Mouse (Mus musculus) MEL (cell line): Measurements from ENCODE around the gene Tdrd7. TPM values are rescaled to one million over a fixed set of nuclear protein-coding genes. Genes with fewer than 3 reads are reported as not detected.
A peak's percentile ranks its signal among the peaks of the same experiment; 100 is the strongest.

ENCODE experiments used
- DNase-seq: peaks from one replicate; pipeline ENCODE4 v3.0.0; 2011; ENCODE audit warnings: low read depth, low spot score
- H3K27ac ChIP-seq: 2 replicates; pipeline ENCODE4 v1.5.1; 2012; ENCODE audit warnings: low read depth, mild to moderate bottlenecking, control low read depth, low read length, moderate library complexity; ENCODE audit not compliant: control insufficient read depth
- H3K27me3 ChIP-seq, 2 experiments: fragments of 150-350 bp in 1 of 2; sonication (generic) in 1 of 2; 2 replicates each; pipeline ENCODE4 v1.6.1; 2012; ENCODE audit warnings: low read length in 2 of 2, mild to moderate bottlenecking in 2 of 2, improper control_type of control experiment in 1 of 2, moderate library complexity in 1 of 2; ENCODE audit not compliant: insufficient read depth in 2 of 2, control insufficient read depth in 1 of 2
- H3K36me3 ChIP-seq, 2 experiments: 2 replicates each; pipeline ENCODE4 v1.6.1; 2012 to 2014; ENCODE audit warnings: low read length in 2 of 2, improper control_type of control experiment in 1 of 2, inconsistent platforms in 1 of 2, mild to moderate bottlenecking in 1 of 2; ENCODE audit not compliant: insufficient read depth in 2 of 2, control insufficient read depth in 1 of 2
- H3K4me1 ChIP-seq, 2 experiments: fragments of 150-350 bp in 1 of 2; sonication (generic) in 1 of 2; 2 replicates each; pipeline ENCODE4 v1.6.1; 2012; ENCODE audit warnings: low read length in 2 of 2, improper control_type of control experiment in 1 of 2, mild to moderate bottlenecking in 1 of 2; ENCODE audit not compliant: insufficient read depth in 2 of 2, control insufficient read depth in 1 of 2
- H3K4me3 ChIP-seq, 2 experiments: fragments of 150-350 bp in 1 of 2; sonication (generic) in 1 of 2; 2 replicates each; pipeline ENCODE4 v1.5.1; 2012; ENCODE audit warnings: low read depth in 2 of 2, low read length in 2 of 2, mild to moderate bottlenecking in 2 of 2, moderate library complexity in 2 of 2, control low read depth in 1 of 2, improper control_type of control experiment in 1 of 2; ENCODE audit not compliant: control insufficient read depth in 1 of 2, insufficient read depth in 1 of 2
- H3K79me2 ChIP-seq: 2 replicates; pipeline ENCODE4 v1.6.1; 2012; ENCODE audit warnings: mild to moderate bottlenecking, low read length, moderate library complexity; ENCODE audit not compliant: control insufficient read depth, poor library complexity, insufficient read depth
- H3K9ac ChIP-seq: 2 replicates; pipeline ENCODE4 v1.6.1; 2012; ENCODE audit warnings: low read depth, mild to moderate bottlenecking, control low read depth, low read length, moderate library complexity; ENCODE audit not compliant: control insufficient read depth, poor library complexity, severe bottlenecking
- H3K9me3 ChIP-seq: fragments of 150-350 bp; sonication (generic); replicated peaks from 2 replicates; pipeline ENCODE4 v1.6.1; 2012; ENCODE audit warnings: mild to moderate bottlenecking, low read length, improper control_type of control experiment, moderate library complexity; ENCODE audit not compliant: insufficient read depth
- BHLHE40 ChIP-seq: IDR thresholded peaks from 2 replicates; pipeline ENCODE4 v1.6.1; 2012; ENCODE audit warnings: low read depth, mild to moderate bottlenecking, inconsistent platforms, low read length, improper control_type of control experiment, borderline replicate concordance
- CHD1 ChIP-seq: IDR thresholded peaks from 2 replicates; pipeline ENCODE4 v1.6.1; 2012; ENCODE audit warnings: low read depth, mild to moderate bottlenecking, inconsistent platforms, low read length, improper control_type of control experiment
- CHD2 ChIP-seq: IDR thresholded peaks from 2 replicates; pipeline ENCODE4 v1.6.1; 2011; ENCODE audit warnings: low read length, improper control_type of control experiment
- ETS1 ChIP-seq: IDR thresholded peaks from 2 replicates; pipeline ENCODE4 v1.6.1; 2012; ENCODE audit warnings: low read depth, mild to moderate bottlenecking, inconsistent platforms, low read length, improper control_type of control experiment, moderate library complexity
- GABPA ChIP-seq: IDR thresholded peaks from 2 replicates; pipeline ENCODE4 v1.6.1; 2012; ENCODE audit warnings: low read depth, mild to moderate bottlenecking, inconsistent platforms, low read length, improper control_type of control experiment, moderate library complexity
- JUND ChIP-seq: IDR thresholded peaks from 2 replicates; pipeline ENCODE4 v1.6.1; 2011; ENCODE audit warnings: low read depth, mild to moderate bottlenecking, improper control_type of control experiment, low read length
- MAX ChIP-seq: IDR thresholded peaks from 2 replicates; pipeline ENCODE4 v1.6.1; 2011; ENCODE audit warnings: low read length, improper control_type of control experiment
- MYB ChIP-seq: IDR thresholded peaks from 2 replicates; pipeline ENCODE4 v1.6.1; 2011; ENCODE audit warnings: mild to moderate bottlenecking, low read depth, low read length, improper control_type of control experiment
- POLR2A ChIP-seq, 2 experiments: IDR thresholded peaks; 2 replicates each; pipeline ENCODE4 v1.6.1; 2011 to 2012; ENCODE audit warnings: low read length in 2 of 2, mild to moderate bottlenecking in 2 of 2, control low read depth in 1 of 2, improper control_type of control experiment in 1 of 2, low read depth in 1 of 2, moderate library complexity in 1 of 2; ENCODE audit not compliant: control insufficient read depth in 1 of 2, insufficient read depth in 1 of 2, poor library complexity in 1 of 2
- POLR2AphosphoS5 ChIP-seq: IDR thresholded peaks from 2 replicates; pipeline ENCODE4 v1.6.1; 2012; ENCODE audit warnings: low read depth, borderline replicate concordance, mild to moderate bottlenecking, inconsistent platforms, low read length, moderate library complexity, mixed read lengths
- SMC3 ChIP-seq: IDR thresholded peaks from 2 replicates; pipeline ENCODE4 v1.6.1; 2011; ENCODE audit warnings: low read depth, low read length, improper control_type of control experiment
- TAL1 ChIP-seq: IDR thresholded peaks from 2 replicates; pipeline ENCODE4 v1.6.1; 2012; ENCODE audit warnings: mild to moderate bottlenecking, inconsistent platforms, low read length, moderate library complexity, mixed read lengths
- TBP ChIP-seq: IDR thresholded peaks from 2 replicates; pipeline ENCODE4 v1.8.0; 2011; ENCODE audit warnings: low read depth, low read length, improper control_type of control experiment
- USF2 ChIP-seq, 2 experiments: IDR thresholded peaks; 2 replicates each; pipeline ENCODE4 v1.6.1; 2011 to 2012; ENCODE audit warnings: improper control_type of control experiment in 2 of 2, low read length in 2 of 2, borderline replicate concordance in 1 of 2, inconsistent platforms in 1 of 2, low read depth in 1 of 2, mild to moderate bottlenecking in 1 of 2; ENCODE audit not compliant: insufficient read depth in 1 of 2
- ZMIZ1 ChIP-seq: IDR thresholded peaks from 2 replicates; pipeline ENCODE4 v1.6.1; 2012; ENCODE audit warnings: low read depth, mild to moderate bottlenecking, inconsistent platforms, low read length, improper control_type of control experiment, moderate library complexity
- ZNF384 ChIP-seq: IDR thresholded peaks from 2 replicates; pipeline ENCODE4 v1.6.1; 2012; ENCODE audit warnings: low read depth, mild to moderate bottlenecking, inconsistent platforms, low read length, improper control_type of control experiment
- polyA plus RNA-seq, 2 experiments: library from polyadenylated mRNA; stranded (reverse) in 1 of 2; unstranded in 1 of 2; fragments of >175 nt in 1 of 2; fragments of >200 nt in 1 of 2; gene quantifications; 2 replicates each; pipeline versions ENCODE4 v1.2.1 to v1.2.4; 2012; ENCODE audit warnings: low replicate concordance in 2 of 2, low read depth in 1 of 2; ENCODE audit not compliant: insufficient read length in 2 of 2, insufficient read depth in 1 of 2, missing spikeins in 1 of 2
- total RNA-seq: library from RNA; depleted of rRNA; stranded (reverse); fragments of 300-350 nt; gene quantifications from 2 replicates; pipeline ENCODE4 v1.2.3, GENCODE M21; 2012

Tdrd7 gene
- total and polyA plus RNA-seq, 3 experiments = 7.7 to 11.9 TPM; not detected in 1

- H3K9me3 ChIP-seq = no peaks in the 10 kb centered on the region
- no peaks in the 10 kb centered on the region for H3K27me3 ChIP-seq
- H3K4me1 ChIP-seq = peaks cover 19 to 21% of the 10 kb centered on the region in 2 experiments
- peak; percentile 67 for DNase-seq
- H3K4me3 ChIP-seq = peak within 1 kb of the TSS; percentile 45 to 96
- peaks cover 0 to 18% of the 10 kb centered on the region in 2 experiments; a peak in 2 of 4 replicates for H3K36me3 ChIP-seq
- peak within 1 kb of the TSS; percentile 63 for H3K9ac ChIP-seq
- no peak within 1 kb of the TSS for H3K27ac ChIP-seq
- H3K79me2 ChIP-seq = no peaks in the 10 kb centered on the region; the same call in 1 of the 2 replicates
- TF ChIP-seq POLR2A (IDR thresholded peaks at IDR 0.05; ENCODE audit: control insufficient read depth in 1 of 2, insufficient read depth in 1 of 2, low read depth in 1 of 2, low read length in 2 of 2, poor library complexity in 1 of 2) (peak in 1 of 2 experiments; percentile 30; a peak in 1 of 4 replicates), CHD2 (no peak), BHLHE40 (no peak), CHD1 (0 out of 2 replicates have a peak, but pooled peaks have one; percentile 4), TBP (no peak), ZMIZ1 (no peak), ZNF384 (no peak), POLR2AphosphoS5 (no peak), USF2 (IDR thresholded peaks at IDR 0.05; ENCODE audit: borderline replicate concordance in 1 of 2, insufficient read depth in 1 of 2, low read depth in 1 of 2, low read length in 2 of 2) (no peak), MAX (no peak), MYB (no peak), JUND (no peak), ETS1 (no peak), GABPA (no peak), TAL1 (no peak)
These were observed 74.0 kb downstream of the Tdrd7 start, which contains the start of gene Tmod1 for GRCm38 (mm10) chr4:46038892-46039751. Gene Tmod1, plus strand, starts transcription at chr4:46038935.

GRCm38 (mm10) chr4:46039899-46040298, 74.8 kb downstream of the Tdrd7 start:
- TF ChIP-seq SMC3 = no peak
- H3K27me3 ChIP-seq = no peaks in the 10 kb centered on the region
- H3K4me1 ChIP-seq = peaks cover 19 to 21% of the 10 kb centered on the region in 2 experiments
- peak overlapping the region; percentile 45 to 96 for H3K4me3 ChIP-seq
- H3K36me3 ChIP-seq = peaks cover 0 to 18% of the 10 kb centered on the region in 2 experiments; a peak in 2 of 4 replicates
- H3K9me3 ChIP-seq = no peaks in the 10 kb centered on the region
- H3K27ac ChIP-seq = peak overlapping the region; percentile 69
- peak overlapping the region; percentile 63 for H3K9ac ChIP-seq
- no peaks in the 10 kb centered on the region; the same call in 1 of the 2 replicates for H3K79me2 ChIP-seq
- no peak for DNase-seq
